Mouse (Mus musculus): ENCODE data around the gene Grifin. TPM values are rescaled to one million over a fixed set of nuclear protein-coding genes. Genes with fewer than 3 reads are reported as not detected.

Gene Grifin
- polyA plus RNA-seq, 1 experiment from 2014 or later: 1.4 TPM

DNA sequence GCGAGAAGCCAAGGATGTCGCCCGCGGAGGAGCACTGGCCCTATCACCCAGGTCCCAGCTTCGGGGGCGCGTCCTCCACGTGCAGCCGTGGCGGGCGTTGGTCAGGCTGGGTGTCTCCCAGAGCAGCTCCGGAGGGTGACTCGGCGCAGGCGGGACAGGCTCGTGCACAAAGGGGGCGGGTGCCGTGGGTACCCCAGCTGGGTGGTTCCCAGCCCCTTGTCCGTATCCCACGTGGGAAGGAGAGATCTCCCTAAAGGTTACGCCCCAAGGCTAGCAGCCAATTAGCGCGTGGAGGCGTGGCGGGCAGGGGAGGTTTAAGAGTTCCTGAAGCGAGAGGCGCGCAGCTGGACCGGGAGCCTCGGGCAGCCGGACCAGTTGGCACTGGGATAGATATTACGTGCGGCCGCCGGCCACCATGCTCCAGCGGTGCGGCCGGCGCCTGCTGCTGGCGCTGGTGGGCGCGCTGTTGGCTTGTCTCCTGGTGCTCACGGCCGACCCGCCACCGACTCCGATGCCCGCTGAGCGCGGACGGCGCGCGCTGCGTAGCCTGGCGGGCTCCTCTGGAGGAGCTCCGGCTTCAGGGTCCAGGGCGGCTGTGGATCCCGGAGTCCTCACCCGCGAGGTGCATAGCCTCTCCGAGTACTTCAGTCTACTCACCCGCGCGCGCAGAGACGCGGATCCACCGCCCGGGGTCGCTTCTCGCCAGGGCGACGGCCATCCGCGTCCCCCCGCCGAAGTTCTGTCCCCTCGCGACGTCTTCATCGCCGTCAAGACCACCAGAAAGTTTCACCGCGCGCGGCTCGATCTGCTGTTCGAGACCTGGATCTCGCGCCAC lies 42.3 kb upstream of the Grifin start, which contains the start of gene Lfng:
Gene Lfng (plus strand): TSS at position 320 of the 835 bp plus-strand sequence.
- H3K27me3 ChIP-seq: no peaks in the 10 kb centered on the region
- POLR2A ChIA-PET: interaction anchor here (0.6 to 2.1 kb wide), 8 partner anchors 10 to 58 kb away, joined by 3 to 6 read pairs (median 4); no protein-coding TSS in a partner anchor
- in situ Hi-C loops (cut with MboI; ENCODE audit: low pct_unique_long_range_greater_than_20kb): loop anchor here (5.0 kb wide), 1 partner anchor 40 kb away; the partner anchor contains the start of gene Grifin
- ATAC-seq (peak; percentile 32), DNase-seq (ENCODE audit: low read depth, low spot score) (no peak)
- CTCF ChIA-PET: interaction anchor here (1.0 to 1.2 kb wide), 2 partner anchors 10 to 12 kb away, joined by 3 to 6 read pairs; no protein-coding TSS in a partner anchor
- no peak for TF ChIP-seq CTCF (IDR thresholded peaks at IDR 0.05)

DNA sequence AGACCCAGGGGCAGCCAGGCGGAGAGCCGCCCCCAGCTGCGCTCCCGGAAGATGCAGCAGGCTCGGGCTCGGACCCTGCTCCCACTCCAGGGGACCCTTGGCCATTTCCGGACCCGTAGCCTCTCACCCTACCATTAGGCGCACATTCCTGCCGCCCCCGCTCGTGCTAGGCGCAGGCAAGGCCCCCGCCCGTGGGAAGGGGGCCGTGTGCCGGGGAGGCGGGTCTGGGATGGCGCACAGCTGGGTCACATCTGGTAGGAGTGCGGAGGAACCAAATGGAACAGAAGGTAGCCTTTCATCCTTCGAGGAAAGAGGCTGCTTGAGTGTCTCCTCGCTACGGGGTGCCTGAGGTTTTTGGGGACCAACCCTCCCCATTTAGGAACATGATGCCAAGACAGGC lies 41.5 kb upstream of the Grifin start:
- POLR2A ChIA-PET: interaction anchor here (1.5 to 2.1 kb wide), 2 partner anchors 37 to 39 kb away, joined by 4 to 6 read pairs; no protein-coding TSS in a partner anchor
- no peak for ATAC-seq
- no peaks in the 10 kb centered on the region for H3K27me3 ChIP-seq
- DNase-seq (ENCODE audit: low read depth, low spot score): no peak
- in situ Hi-C loops (cut with MboI; ENCODE audit: low pct_unique_long_range_greater_than_20kb): loop anchor here (5.0 kb wide), 1 partner anchor 39 kb away; the partner anchor contains the start of gene Grifin
- no peak for TF ChIP-seq CTCF (IDR thresholded peaks at IDR 0.05)
- CTCF ChIA-PET: no interaction called here

DNA sequence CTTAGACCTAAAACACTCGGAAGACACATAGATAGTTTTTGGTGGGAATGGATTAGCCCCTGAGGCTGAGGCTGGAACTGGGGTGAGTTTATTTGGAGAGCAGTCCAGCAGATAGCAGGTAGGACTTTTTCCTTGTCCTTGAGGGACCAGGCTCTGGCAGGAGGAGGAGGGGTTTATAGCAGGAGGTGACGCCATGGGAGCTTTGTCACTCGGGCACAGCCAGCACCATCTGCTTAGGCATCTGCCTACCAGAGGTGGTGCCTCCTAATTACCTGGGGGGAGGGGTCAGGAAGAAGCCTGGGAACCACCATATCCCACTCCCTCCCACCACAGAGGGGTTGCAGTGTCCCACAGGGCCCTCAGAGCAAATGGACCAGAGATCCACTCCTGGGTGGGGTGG lies 40.4 kb upstream of the Grifin start:
- no peak for TF ChIP-seq CTCF (IDR thresholded peaks at IDR 0.05)
- DNase-seq (ENCODE audit: low read depth, low spot score): no peak
- POLR2A ChIA-PET: no interaction called here
- in situ Hi-C loops (cut with MboI; ENCODE audit: low pct_unique_long_range_greater_than_20kb): loop anchor here (5.0 kb wide), 1 partner anchor 38 kb away; the partner anchor contains the start of gene Grifin
- H3K27me3 ChIP-seq: no peaks in the 10 kb centered on the region
- no peak for ATAC-seq
- CTCF ChIA-PET: no interaction called here

DNA sequence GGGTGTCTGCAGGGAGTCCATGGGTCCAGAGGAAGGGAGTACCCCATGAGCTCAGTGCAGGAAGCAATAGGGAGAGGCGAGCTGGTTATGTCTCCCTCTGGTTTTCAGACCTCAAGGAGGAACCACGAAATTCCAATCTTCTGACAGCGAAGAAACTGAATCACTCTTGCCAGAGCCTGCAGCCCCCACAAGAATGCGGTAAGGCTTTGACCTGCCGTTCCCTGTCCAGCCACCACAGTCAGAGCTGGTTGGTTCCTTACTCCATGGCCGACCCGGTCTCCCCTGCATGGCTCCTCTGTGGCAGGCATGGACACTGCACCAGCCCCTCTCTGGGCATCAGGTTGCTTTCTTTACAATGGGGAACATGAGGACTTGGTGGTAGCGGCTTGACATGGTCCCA lies 39.5 kb upstream of the Grifin start:
- no peak for TF ChIP-seq CTCF (IDR thresholded peaks at IDR 0.05)
- ATAC-seq: peak; percentile 48
- CTCF ChIA-PET: interaction anchor here (1.4 kb wide), 1 partner anchor 36 kb away, joined by 4 read pairs; no protein-coding TSS in a partner anchor
- no peaks in the 10 kb centered on the region for H3K27me3 ChIP-seq
- DNase-seq (ENCODE audit: low read depth, low spot score): no peak
- in situ Hi-C loops (cut with MboI; ENCODE audit: low pct_unique_long_range_greater_than_20kb): no loop called here
- POLR2A ChIA-PET: interaction anchor here (0.8 kb wide), 1 partner anchor 38 kb away, joined by 3 read pairs; no protein-coding TSS in a partner anchor

DNA sequence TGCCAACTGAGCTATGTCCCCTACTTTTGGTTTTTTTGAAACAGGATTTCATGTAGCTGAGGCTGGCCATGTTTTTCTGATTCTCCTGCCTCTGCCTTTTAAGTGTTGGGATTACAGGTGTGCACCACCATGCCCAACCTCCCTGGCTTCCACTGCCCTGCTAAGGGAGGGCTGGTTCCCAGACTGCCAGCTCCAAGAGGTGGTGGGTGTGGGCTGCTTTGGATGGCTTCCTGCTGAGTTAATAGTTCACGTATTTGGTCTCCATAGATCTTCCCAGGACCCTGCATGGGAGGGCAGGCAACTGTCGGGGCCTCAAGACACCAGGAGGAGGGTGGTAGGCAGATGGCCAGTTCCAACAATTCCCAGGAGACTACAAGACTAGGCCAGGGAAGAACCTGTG lies 37.7 kb upstream of the Grifin start:
- DNase-seq (ENCODE audit: low read depth, low spot score) (no peak), ATAC-seq (no peak)
- in situ Hi-C loops (cut with MboI; ENCODE audit: low pct_unique_long_range_greater_than_20kb): no loop called here
- ChIA-PET CTCF (interaction anchor here (1.2 kb wide), 1 partner anchor 10 kb away, joined by 3 read pairs; no protein-coding TSS in a partner anchor), POLR2A (interaction anchor here (0.7 kb wide), 1 partner anchor 53 kb away, joined by 3 read pairs; no protein-coding TSS in a partner anchor)
- H3K27me3 ChIP-seq: no peaks in the 10 kb centered on the region
- no peak for TF ChIP-seq CTCF (IDR thresholded peaks at IDR 0.05)

DNA sequence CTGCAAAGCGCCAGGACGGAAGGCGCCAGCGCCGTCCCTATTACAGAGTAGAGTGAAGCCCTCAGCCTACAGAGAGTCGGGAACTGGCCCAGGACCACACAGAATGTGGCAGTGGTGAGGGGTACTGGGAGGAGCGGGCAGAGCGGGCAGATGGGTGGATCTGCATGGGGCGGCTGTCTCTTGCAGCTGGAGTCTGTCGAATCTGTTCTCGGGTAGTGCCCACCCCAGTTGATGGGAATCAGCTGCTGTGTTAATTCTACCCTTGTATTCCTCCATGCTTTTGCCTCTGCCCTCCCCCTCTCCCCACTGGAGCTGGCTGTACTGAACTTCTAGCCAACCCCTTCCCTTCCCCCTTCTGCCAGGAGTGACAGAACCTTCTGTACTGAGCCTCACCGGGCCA lies 36.8 kb upstream of the Grifin start:
- no peak for TF ChIP-seq CTCF (IDR thresholded peaks at IDR 0.05)
- H3K27me3 ChIP-seq: no peaks in the 10 kb centered on the region
- in situ Hi-C loops (cut with MboI; ENCODE audit: low pct_unique_long_range_greater_than_20kb): no loop called here
- ChIA-PET POLR2A (no interaction called here), CTCF (interaction anchor here (1.2 kb wide), 1 partner anchor 9 kb away, joined by 3 read pairs; no protein-coding TSS in a partner anchor)
- DNase-seq (ENCODE audit: low read depth, low spot score) (no peak), ATAC-seq (no peak)

DNA sequence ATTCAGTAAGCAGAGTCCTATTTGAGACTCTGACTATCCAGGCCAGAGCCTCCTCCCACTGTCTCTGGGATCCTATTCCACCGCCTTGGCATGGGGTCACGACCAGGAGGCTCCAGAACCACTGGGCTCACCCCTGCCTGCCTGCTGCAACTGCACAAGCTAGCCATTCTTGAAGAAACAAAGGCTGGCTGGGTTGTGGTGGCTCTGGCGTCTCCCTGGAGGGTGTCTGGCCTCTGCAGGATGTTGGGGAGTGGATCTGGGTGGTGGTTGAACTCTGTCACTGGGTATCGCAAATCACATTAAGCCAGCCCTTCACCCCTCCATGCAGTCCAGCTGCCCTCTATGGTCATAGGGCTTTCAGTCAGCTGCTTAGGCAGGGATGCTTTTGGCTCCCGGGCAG lies 35.1 kb upstream of the Grifin start:
- DNase-seq (ENCODE audit: low read depth, low spot score) (no peak), ATAC-seq (no peak)
- TF ChIP-seq CTCF (IDR thresholded peaks at IDR 0.05): no peak
- in situ Hi-C loops (cut with MboI; ENCODE audit: low pct_unique_long_range_greater_than_20kb): no loop called here
- ChIA-PET CTCF (interaction anchor here (1.0 kb wide), 1 partner anchor 34 kb away, joined by 3 read pairs; no protein-coding TSS in a partner anchor), POLR2A (interaction anchor here (0.9 to 1.0 kb wide), 2 partner anchors 11 kb away, joined by 3 read pairs; no protein-coding TSS in a partner anchor)
- H3K27me3 ChIP-seq: no peaks in the 10 kb centered on the region

DNA sequence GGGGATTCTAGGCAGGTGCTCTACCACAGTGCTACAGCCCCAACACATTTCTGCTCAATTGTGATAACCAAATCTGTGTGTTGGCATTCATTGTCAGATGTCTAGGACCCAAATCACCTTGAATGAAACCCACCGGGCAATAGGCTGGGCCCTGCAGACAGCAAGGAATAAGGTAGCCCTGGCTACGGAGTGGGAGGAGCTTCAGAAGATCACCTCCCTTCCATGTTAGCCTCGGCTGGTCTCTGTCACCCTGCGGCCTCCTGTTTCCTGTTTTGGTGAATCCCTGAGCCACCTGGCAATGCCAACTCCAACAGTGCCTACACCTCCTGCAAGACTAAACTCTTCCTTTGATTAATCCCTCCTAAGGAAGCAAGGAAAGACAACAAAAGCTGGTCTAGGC lies 32.9 kb upstream of the Grifin start:
- in situ Hi-C loops (cut with MboI; ENCODE audit: low pct_unique_long_range_greater_than_20kb): no loop called here
- POLR2A ChIA-PET: interaction anchor here (1.4 kb wide), 1 partner anchor 10 kb away, joined by 3 read pairs; no protein-coding TSS in a partner anchor
- no peaks in the 10 kb centered on the region for H3K27me3 ChIP-seq
- ATAC-seq (no peak), DNase-seq (ENCODE audit: low read depth, low spot score) (no peak)
- CTCF ChIA-PET: interaction anchor here (1.4 kb wide), 1 partner anchor 15 kb away, joined by 3 read pairs; no protein-coding TSS in a partner anchor
- TF ChIP-seq CTCF (IDR thresholded peaks at IDR 0.05): no peak

DNA sequence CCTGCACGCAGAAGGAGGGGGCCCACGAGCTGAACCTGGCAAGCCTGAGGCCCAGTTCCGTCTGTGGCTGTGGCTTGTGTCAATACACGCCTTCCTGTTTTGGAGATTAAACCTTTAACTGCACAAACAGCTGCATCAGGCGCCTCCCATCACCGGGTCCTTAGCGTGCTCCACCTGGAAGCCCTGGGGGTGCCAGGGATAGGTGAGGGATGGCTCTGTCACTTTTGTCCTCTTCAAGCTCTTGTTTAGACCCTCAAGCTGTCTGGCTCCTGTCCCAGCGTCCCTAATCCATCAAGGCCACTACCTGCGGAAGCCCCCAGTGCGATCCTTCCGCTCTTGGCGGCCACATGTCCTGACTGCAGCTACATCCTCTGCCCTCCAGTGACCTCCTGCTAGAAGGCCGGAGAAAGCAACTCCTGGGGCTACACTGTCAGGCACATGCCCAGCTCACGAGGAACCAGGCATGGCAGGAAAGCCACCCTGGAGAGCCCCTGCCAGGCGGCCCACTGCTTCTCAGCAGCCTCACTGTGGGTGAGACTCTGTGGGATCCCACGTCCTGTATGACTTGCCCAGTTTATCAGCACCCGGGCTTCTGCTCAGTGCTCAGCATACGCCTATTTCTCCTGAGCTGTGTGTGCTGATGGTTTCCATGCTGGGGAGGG lies 32.2 kb upstream of the Grifin start:
- ChIA-PET POLR2A (interaction anchor here (1.3 to 1.4 kb wide), 2 partner anchors 11 to 13 kb away, joined by 3 to 4 read pairs; no protein-coding TSS in a partner anchor), CTCF (interaction anchor here (1.4 kb wide), 1 partner anchor 15 kb away, joined by 3 read pairs; no protein-coding TSS in a partner anchor)
- DNase-seq (ENCODE audit: low read depth, low spot score): no peak
- TF ChIP-seq CTCF (IDR thresholded peaks at IDR 0.05): no peak
- no peak for ATAC-seq
- in situ Hi-C loops (cut with MboI; ENCODE audit: low pct_unique_long_range_greater_than_20kb): no loop called here
- H3K27me3 ChIP-seq: no peaks in the 10 kb centered on the region

DNA sequence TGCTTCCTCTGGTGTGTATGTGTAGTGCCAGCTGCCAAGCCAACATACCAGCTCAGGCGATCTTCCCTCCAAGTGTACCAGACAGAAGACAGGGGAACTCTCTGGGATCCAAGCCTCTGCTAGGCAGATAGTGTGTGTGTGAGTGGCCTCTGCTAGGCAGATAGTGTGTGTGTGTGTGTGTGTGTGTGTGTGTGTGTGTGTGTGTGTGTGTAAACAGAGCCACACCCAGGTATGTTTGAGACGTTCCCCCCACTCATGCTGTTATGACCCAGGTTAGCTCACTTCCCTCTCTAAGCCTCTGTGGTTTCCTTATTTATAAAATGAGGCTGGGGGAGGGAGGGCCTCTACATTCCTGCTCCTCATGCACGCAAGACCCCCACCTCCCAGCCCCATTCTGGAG lies 31.6 kb upstream of the Grifin start:
- no peak for ATAC-seq
- no peak for DNase-seq (ENCODE audit: low read depth, low spot score)
- no peak for TF ChIP-seq CTCF (IDR thresholded peaks at IDR 0.05)
- no peaks in the 10 kb centered on the region for H3K27me3 ChIP-seq
- in situ Hi-C loops (cut with MboI; ENCODE audit: low pct_unique_long_range_greater_than_20kb): no loop called here
- CTCF ChIA-PET: no interaction called here
- POLR2A ChIA-PET: interaction anchor here (1.3 kb wide), 1 partner anchor 13 kb away, joined by 4 read pairs; no protein-coding TSS in a partner anchor
